Mouse (Mus musculus) heart, embryonic 10.5 days (tissue): ENCODE results near the gene Samd10. TPM values are rescaled to one million over a fixed set of nuclear protein-coding genes. Genes with fewer than 3 reads are reported as not detected.
A peak's percentile ranks its signal among the peaks of the same experiment; 100 is the strongest.

Source experiments
- DNase-seq: peaks from one replicate; pipeline ENCODE4 v3.0.0-alpha.2; 2017; ENCODE audit warnings: low spot score
- H3K27ac ChIP-seq: fragments of 300-500 bp; sonication (generic); 2 replicates; pipeline ENCODE4 v1.5.1; 2016; ENCODE audit warnings: mild to moderate bottlenecking
- H3K27me3 ChIP-seq: fragments of 300-500 bp; sonication (generic); 2 replicates; pipeline ENCODE4 v1.6.1; 2016; ENCODE audit warnings: mild to moderate bottlenecking; ENCODE audit not compliant: poor library complexity, insufficient read depth, severe bottlenecking
- H3K36me3 ChIP-seq: fragments of 300-500 bp; sonication (generic); 2 replicates; pipeline ENCODE4 v1.6.1; 2016; ENCODE audit warnings: mild to moderate bottlenecking, moderate library complexity
- H3K4me1 ChIP-seq: fragments of 300-500 bp; sonication (generic); 2 replicates; pipeline ENCODE4 v1.6.1; 2016; ENCODE audit warnings: mild to moderate bottlenecking
- H3K4me3 ChIP-seq: fragments of 300-500 bp; sonication (generic); 2 replicates; pipeline ENCODE4 v1.5.1; 2016; ENCODE audit warnings: mild to moderate bottlenecking, moderate library complexity
- H3K9me3 ChIP-seq: fragments of 300-500 bp; sonication (generic); 2 replicates; pipeline ENCODE4 v1.6.1; 2016; ENCODE audit warnings: mild to moderate bottlenecking, moderate library complexity
- WGBS: fragments of 180-500 bp; shearing (Covaris S2); methylation state at CpG from one replicate; pipeline ENCODE4 v1.1.7; 2016; 5-methylcytosine and 5-hydroxymethylcytosine counted together
- polyA plus RNA-seq: library from polyadenylated mRNA; unstranded; fragments of >200 nt; fragmentation: Nextera tagmentation; extraction: Ambion mirVana; gene quantifications from 2 replicates; pipeline ENCODE4 v1.2.1, GENCODE M21; 2016

Gene Samd10
- polyA plus RNA-seq, 1 experiment from 2014 or later = 15.0 TPM

DNA sequence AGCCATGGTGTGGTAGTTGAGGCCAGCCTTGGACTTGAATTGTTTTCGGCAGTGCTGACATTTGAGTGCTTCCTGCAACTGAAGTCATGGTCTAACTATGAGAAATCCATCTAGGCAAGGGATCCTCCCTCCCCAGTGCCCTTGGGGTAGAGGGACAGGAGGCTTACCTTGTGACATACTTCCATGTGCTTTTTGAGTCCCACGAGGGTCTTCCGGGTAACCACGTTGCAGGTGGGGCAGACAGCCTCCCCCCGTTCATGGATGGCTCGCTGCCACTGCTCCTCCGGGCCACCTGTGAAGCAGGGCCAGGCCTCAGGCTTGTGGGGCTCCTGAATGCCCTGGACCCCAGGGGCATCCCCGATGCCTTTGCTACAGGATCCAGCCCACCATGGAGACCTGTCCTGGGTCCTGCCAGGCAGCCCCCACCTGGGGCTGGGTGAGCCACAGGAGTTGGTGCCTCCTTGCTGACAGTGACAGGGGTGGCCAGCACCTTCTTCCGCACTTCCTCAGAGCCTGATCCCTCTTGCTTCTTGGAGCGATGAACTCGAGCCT is 10.7 kb downstream of the Samd10 start:
- WGBS = 90% methylated on average over 11 of the region's 11 CpGs
- H3K4me1 ChIP-seq = peaks cover 27% of the 10 kb centered on the region
- no peaks in the 10 kb centered on the region for H3K27me3 ChIP-seq
- DNase-seq = peak; percentile 70
- H3K4me3 ChIP-seq = no peak overlapping the region
- no peaks in the 10 kb centered on the region for H3K9me3 ChIP-seq
- H3K36me3 ChIP-seq = peaks cover 74% of the 10 kb centered on the region
- no peak overlapping the region for H3K27ac ChIP-seq

DNA sequence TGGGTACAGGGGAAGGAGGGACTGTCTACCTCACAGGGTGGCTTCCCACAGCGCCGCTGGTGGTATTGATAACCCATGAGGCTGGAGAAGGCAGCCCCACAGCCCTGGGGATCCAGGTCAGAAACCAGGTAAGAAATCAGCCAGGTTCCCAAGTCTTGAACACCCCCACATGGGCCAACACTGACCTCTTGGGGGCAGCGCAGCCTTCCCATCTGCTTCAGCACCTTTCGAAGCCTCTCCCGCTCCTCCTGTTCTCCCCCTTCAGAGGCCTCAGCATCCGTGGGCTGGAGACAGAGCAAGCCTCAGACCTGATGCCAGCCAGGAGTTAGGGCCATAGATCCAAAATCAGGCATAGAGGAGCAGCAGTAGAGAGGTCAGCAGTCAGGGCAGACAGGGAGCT is 11.2 kb downstream of the Samd10 start:
- peaks cover 74% of the 10 kb centered on the region for H3K36me3 ChIP-seq
- peak; percentile 70 for DNase-seq

DNA sequence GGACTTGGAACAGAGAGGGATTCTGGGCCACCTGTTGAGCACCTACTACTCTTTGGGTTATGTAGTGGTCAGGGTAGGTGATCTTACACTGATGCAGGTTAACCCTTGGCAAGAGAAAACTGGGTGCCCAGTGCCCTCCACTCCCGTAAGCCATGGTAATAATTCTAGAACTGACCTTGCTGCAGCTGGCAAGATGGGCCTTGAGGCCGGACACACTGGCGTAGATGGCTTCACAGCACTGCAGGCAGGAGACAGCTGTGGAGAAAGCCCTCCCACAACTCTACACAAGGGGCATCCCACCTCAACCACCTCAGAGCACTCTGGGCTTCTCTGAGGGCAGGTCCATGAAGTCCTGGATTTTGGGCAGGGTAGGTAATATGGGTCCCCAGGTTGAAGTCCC is 12.9 kb downstream of the Samd10 start:
- Histone ChIP-seq H3K27me3 (no peaks in the 10 kb centered on the region), H3K4me1 (peaks cover 16% of the 10 kb centered on the region), H3K36me3 (peaks cover 74% of the 10 kb centered on the region), H3K9me3 (no peaks in the 10 kb centered on the region), H3K4me3 (no peak overlapping the region), H3K27ac (no peak overlapping the region)
- 94% methylated on average over 3 of the region's 3 CpGs for WGBS
- DNase-seq = no peak

More for the DNA sequence above, 11.2 kb downstream of the Samd10 start:
- H3K4me3 ChIP-seq = no peak overlapping the region
- H3K9me3 ChIP-seq = no peaks in the 10 kb centered on the region
- H3K4me1 ChIP-seq = peaks cover 23% of the 10 kb centered on the region
- no peak overlapping the region for H3K27ac ChIP-seq
- H3K27me3 ChIP-seq = no peaks in the 10 kb centered on the region
- 86% methylated on average over 6 of the region's 6 CpGs for WGBS

DNA sequence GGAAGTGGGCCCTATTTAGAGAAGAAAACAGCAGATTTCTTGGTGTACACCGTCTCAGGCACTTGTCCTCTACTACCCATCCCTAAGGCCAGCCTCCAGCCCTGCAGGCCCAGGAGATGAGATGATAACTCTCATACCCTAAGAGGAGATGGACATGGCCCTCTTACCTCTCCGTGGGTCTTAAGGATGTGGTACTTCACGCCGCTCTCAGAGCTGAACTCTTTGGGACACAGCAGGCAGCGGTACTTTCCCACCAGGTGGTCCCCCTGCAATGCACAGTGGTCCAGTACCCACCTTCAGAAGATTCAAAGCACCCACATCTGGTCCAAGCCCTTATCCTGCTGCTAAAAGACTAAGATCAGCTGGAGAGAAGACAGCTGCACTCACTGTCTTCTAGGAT is 13.5 kb downstream of the Samd10 start:
- DNase-seq = no peak
- Histone ChIP-seq H3K36me3 (peaks cover 70% of the 10 kb centered on the region), H3K4me3 (no peak overlapping the region)

DNA sequence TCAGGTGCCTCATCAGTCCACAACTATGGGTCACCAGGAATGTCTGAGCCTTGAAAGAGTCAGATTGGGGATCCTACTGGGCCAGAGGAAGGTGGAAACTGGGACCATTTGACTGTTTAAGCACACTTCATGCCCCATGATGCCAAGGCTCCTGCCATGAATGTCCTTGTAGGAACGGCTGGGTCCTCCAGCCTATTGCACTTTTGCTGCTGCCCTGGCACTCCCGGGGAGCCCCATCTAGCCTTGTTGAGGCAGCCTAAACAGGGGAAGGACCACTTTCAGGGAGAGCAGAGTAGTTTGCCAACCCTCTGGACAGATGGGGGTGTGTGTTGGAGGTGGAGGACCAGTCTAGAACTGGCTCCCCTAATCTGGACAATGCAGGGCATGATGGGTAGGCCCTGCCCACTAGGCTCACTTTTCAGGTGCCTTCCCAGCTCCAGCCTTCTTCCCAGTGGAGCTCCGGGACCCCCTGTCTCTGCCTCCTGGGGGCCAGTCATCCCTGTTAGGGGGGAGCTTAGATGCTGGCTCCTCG is 14.5 kb downstream of the Samd10 start, which contains the start of gene Uckl1:
Gene Uckl1, minus strand, starts transcription at position 482 of the 532 bp plus-strand sequence.
- H3K9me3 ChIP-seq = no peaks in the 10 kb centered on the region
- peak; percentile 71 for DNase-seq
- no peaks in the 10 kb centered on the region for H3K27me3 ChIP-seq
- WGBS = 89% methylated on average over 4 of the region's 4 CpGs
- H3K4me3 ChIP-seq = 0 out of 2 replicates have a peak within 1 kb of the TSS, but pooled peaks have one; percentile 23
- H3K27ac ChIP-seq = no peak within 1 kb of the TSS
- H3K4me1 ChIP-seq = peaks cover 23% of the 10 kb centered on the region
- peaks cover 60% of the 10 kb centered on the region for H3K36me3 ChIP-seq

More for the DNA sequence above, 13.5 kb downstream of the Samd10 start:
- H3K4me1 ChIP-seq = peaks cover 16% of the 10 kb centered on the region
- no peaks in the 10 kb centered on the region for H3K27me3 ChIP-seq
- no peaks in the 10 kb centered on the region for H3K9me3 ChIP-seq
- H3K27ac ChIP-seq = no peak overlapping the region
- 82% methylated on average over 5 of the region's 5 CpGs for WGBS

DNA sequence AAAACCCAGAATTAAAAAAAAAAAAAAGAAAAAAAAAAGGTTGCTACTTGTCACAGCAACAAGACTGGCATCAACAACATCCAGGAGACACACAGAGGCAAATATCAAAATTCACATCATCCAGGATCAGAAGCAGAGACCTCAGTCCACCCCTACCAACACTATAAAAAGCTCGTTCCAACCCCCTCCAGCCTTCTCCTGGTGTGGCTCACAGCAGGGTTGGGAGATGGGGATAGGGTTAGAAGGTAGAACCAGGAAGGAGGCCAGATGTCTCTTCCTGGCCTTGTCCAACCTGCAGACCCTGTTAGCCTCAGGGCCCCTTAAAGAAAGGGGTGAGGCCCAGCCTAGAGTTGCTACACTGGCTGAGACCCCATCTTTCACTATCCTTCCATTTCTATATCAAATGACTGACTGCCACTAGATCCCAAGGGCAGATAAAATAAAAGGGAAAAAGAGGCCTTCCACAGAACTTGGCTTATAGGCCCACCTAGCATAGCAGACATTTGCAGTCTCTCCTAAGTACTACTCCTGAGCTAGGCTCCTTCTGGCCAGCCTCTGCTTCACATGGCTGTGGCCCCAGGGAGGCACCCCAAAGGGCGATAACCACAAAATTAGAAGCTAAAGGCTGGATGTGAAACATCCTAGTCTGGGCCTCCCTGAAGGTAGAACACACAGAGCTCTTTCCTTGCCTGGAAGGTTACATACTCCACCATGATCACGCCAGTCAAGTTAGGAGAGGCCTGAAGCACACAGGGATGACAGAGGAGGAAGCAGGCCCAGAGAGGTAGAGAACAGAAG is 15.4 kb downstream of the Samd10 start:
- DNase-seq = peak; percentile 65
- Histone ChIP-seq H3K36me3 (peaks cover 52% of the 10 kb centered on the region), H3K27ac (no peak overlapping the region), H3K9me3 (no peaks in the 10 kb centered on the region), H3K27me3 (no peaks in the 10 kb centered on the region), H3K4me3 (0 out of 2 replicates have a peak overlapping the region, but pooled peaks have one; percentile 23), H3K4me1 (peaks cover 31% of the 10 kb centered on the region)
- 80% methylated on average over 3 of the region's 3 CpGs for WGBS

DNA sequence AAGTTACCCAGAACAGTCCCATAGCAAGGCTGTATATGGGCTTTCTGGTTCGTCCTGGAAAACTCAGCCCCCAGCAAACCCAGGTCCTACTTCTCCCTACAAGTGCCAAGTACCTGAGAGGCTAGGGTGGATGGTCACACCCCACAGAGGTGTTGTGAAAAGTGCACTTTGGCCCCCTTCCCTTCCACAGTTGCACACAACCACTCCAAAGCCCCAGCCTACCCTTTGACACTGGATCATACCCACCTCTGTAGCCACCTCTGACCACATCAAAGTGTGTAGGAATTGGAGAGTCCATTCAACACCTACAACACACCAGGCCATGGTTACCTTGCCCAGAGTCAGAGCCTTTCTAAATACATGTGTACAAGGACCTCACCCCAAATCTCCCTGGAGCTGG is 16.1 kb downstream of the Samd10 start:
- H3K36me3 ChIP-seq = peaks cover 45% of the 10 kb centered on the region
- peaks cover 38% of the 10 kb centered on the region for H3K4me1 ChIP-seq
- DNase-seq = peak; percentile 63
- H3K27me3 ChIP-seq = no peaks in the 10 kb centered on the region
- no peak overlapping the region for H3K4me3 ChIP-seq
- WGBS = 81% methylated on average over 1 of the region's 1 CpGs
- no peaks in the 10 kb centered on the region for H3K9me3 ChIP-seq
- no peak overlapping the region for H3K27ac ChIP-seq

DNA sequence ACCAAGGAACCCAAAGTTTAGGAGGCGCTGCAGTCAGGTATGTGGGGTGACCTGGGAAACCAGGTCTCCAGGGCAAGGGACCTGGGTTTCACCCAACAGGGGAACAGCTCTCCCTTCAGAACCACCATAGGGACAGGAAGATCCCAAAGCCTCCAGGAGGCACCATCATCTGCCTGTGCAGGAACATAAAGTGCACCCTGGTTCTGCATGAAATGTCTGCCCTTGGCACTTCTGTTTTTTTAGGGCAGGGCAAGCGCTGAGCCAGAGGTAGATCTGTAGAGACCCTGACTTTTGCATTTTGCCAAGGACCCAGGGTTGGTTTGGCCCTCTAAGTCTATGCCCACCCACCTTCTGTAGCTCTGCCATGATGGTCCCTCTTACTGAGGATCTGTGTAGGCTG is 16.7 kb downstream of the Samd10 start:
- Histone ChIP-seq H3K36me3 (peaks cover 40% of the 10 kb centered on the region), H3K27ac (0 out of 2 replicates have a peak overlapping the region, but pooled peaks have one; percentile 98), H3K4me3 (peak overlapping the region; percentile 88; the same call in 1 of the 2 replicates), H3K4me1 (peaks cover 44% of the 10 kb centered on the region), H3K9me3 (no peaks in the 10 kb centered on the region), H3K27me3 (no peaks in the 10 kb centered on the region)
- DNase-seq = peak; percentile 60
- WGBS = 81% methylated on average over 2 of the region's 2 CpGs

DNA sequence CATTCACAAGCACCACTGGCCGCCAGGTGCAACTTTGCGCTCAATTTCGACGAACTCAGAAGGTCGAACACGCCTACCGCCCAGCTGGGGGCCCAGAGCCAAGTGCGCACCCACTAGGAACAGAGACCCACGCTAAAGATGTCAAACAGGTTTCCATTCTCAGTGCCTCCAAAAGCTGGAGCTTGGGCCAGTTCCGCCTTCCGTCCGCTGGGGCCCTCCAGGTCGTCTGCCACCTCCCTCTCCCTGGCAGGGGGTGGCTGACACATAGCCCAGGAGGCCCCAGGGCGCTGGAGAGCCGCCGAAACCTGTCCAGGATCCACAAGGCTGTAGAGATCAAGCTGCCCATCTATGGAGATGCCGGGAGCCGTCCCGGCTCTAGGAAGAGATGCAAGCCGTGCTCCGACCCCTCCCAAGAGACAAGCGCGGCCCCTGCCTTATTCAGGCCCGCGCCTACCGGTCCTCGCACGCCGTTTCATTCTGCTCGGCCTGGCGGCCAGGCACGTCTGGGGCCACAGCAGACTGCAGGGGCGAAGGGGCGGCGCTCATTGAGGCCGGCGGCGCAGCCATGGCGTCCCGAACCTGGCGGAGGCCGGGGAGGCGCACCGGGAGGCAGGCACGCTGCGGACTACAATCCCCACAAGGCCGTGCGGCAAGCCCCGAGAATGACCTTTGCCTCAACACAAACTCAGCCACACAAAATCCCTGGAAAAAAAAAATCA is 17.5 kb downstream of the Samd10 start:
- Histone ChIP-seq H3K9me3 (no peaks in the 10 kb centered on the region), H3K4me3 (peak overlapping the region; percentile 88), H3K4me1 (peaks cover 44% of the 10 kb centered on the region), H3K27ac (peak overlapping the region; percentile 98), H3K36me3 (peaks cover 32% of the 10 kb centered on the region), H3K27me3 (no peaks in the 10 kb centered on the region)
- WGBS = under 1% methylated on average over 49 of the region's 49 CpGs
- peak; percentile 93 for DNase-seq

DNA sequence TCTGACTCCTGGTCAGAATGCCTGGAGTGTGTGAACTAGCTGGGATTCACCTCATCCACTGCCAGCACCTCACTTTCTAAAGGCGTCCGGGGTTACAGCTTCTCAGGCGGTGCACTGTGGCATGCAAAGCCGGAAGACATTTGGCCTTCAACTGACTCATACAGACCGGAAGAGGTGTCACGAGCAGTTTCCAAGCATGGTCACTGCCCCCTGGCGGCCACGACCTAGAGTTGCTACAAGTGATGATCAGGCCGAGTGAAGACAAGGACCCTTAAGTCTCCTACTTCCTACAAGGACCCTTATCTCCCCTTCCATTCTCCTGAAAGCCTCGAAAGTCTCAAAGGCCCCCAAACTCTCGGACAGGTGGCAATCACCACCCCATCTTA is 18.0 kb downstream of the Samd10 start:
- Histone ChIP-seq H3K4me1 (peaks cover 44% of the 10 kb centered on the region), H3K9me3 (no peaks in the 10 kb centered on the region), H3K36me3 (peaks cover 26% of the 10 kb centered on the region), H3K27ac (peak overlapping the region; percentile 98), H3K4me3 (peak overlapping the region; percentile 88), H3K27me3 (no peaks in the 10 kb centered on the region)
- DNase-seq = peak; percentile 96
- under 1% methylated on average over 11 of the region's 11 CpGs for WGBS

DNA sequence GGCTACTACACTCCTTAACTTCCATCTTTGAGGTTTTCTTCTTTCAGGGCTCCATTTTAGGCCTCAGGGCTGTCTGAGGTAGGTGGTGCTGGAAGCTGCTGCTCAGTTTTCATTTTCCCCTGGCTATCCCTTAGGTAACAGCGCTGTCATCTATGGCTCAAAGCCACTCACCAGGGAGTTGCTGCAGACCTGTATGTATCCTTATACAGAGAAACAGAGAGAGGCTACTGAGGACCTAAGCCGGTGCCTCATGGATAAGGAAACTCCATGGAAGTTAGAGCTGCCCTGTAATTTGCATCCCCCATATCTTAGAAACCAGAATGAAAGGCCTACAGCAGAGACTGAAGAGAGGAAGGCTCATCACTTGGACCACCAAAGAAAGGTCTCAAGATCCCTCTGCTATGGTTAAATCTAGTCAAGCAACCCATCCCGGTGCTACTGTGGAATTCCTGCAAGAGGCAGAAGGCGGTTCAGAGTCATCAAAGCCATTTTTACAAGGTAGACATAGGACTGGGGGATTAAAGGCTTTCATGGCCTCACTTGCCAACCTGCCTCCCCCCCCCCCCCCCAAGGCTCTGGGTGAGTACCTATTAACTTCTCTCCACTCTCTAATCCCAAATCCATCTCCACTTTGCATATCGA is 18.8 kb downstream of the Samd10 start:
- H3K4me1 ChIP-seq = peaks cover 44% of the 10 kb centered on the region
- 73% methylated on average over 5 of the region's 5 CpGs for WGBS
- DNase-seq = peak; percentile 63
- no peaks in the 10 kb centered on the region for H3K9me3 ChIP-seq
- peak overlapping the region; percentile 98 for H3K27ac ChIP-seq
- peaks cover 19% of the 10 kb centered on the region for H3K36me3 ChIP-seq
- peak overlapping the region; percentile 88 for H3K4me3 ChIP-seq
- H3K27me3 ChIP-seq = no peaks in the 10 kb centered on the region

DNA sequence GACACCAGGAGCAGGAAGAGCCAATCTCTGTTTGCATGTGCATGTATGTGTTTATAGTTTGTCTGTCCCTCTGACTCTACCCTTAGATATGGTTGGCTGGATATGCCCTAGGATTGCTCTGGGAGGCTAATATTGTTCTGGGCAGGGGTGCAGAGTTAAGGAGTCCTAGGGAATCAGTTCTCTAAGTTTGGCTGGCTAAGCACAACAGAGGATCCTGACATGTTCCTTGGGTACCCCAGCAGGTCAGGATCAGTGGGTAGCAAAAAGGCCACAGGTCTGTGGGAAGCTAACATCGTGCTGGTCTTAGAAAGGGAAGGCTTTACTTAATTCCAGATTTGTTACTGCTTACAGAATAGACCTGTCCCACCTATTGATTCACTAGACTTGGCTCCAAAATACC is 19.3 kb downstream of the Samd10 start:
- no peak for DNase-seq
- no peaks in the 10 kb centered on the region for H3K9me3 ChIP-seq
- peaks cover 16% of the 10 kb centered on the region for H3K36me3 ChIP-seq
- H3K27me3 ChIP-seq = no peaks in the 10 kb centered on the region
- no peak overlapping the region; the same call in 1 of the 2 replicates for H3K27ac ChIP-seq
- peaks cover 44% of the 10 kb centered on the region for H3K4me1 ChIP-seq
- WGBS = 100% methylated on average over 1 of the region's 1 CpGs
- H3K4me3 ChIP-seq = no peak overlapping the region
